Mouse (Mus musculus) frontal cortex, adult 2 months (tissue): Measurements from ENCODE around the gene Nalcn. TPM values are rescaled to one million over a fixed set of nuclear protein-coding genes. Genes with fewer than 3 reads are reported as not detected.
A peak's percentile ranks its signal among the peaks of the same experiment; 100 is the strongest.

Experiments used
- DNase-seq, 2 experiments: peaks; one replicate each; pipeline ENCODE4 v3.0.0; 2022; ENCODE audit warnings: low spot score in 1 of 2; ENCODE audit errors: extremely low spot score in 1 of 2
- polyA plus RNA-seq: library from polyadenylated mRNA; depleted of rRNA; stranded (reverse); fragments of >200 nt; gene quantifications from 2 replicates; pipeline ENCODE4 v1.2.3, GENCODE M21; 2012

Nalcn gene
- polyA plus RNA-seq, 1 experiment: 36.4 TPM

GRCm38 (mm10) chr14:123513376-123514141 lies 113.4 kb downstream of the Nalcn start:
- DNase-seq: peak; percentile 60 to 75

GRCm38 (mm10) chr14:123512923-123513322 lies 114.0 kb downstream of the Nalcn start:
- no peak for DNase-seq

GRCm38 (mm10) chr14:123495544-123495943 lies 131.4 kb downstream of the Nalcn start:
- no peak for DNase-seq

- DNase-seq: no peak
These were observed 138.3 kb downstream of the Nalcn start for GRCm38 (mm10) chr14:123488575-123489207.

- DNase-seq: no peak
These were observed 164.9 kb downstream of the Nalcn start for GRCm38 (mm10) chr14:123462026-123462425.

GRCm38 (mm10) chr14:123446031-123446430 lies 180.9 kb downstream of the Nalcn start:
- no peak for DNase-seq

- DNase-seq: no peak
These were observed 191.4 kb downstream of the Nalcn start for GRCm38 (mm10) chr14:123435542-123435941.

GRCm38 (mm10) chr14:123376167-123376855 lies 250.6 kb downstream of the Nalcn start:
- peak; percentile 14 to 50 for DNase-seq

GRCm38 (mm10) chr14:123371522-123371921 lies 255.4 kb downstream of the Nalcn start:
- peak in 1 of 2 experiments; percentile 63 for DNase-seq

GRCm38 (mm10) chr14:123359691-123360090 lies 267.3 kb downstream of the Nalcn start:
- no peak for DNase-seq

- peak in 1 of 2 experiments; percentile 71 for DNase-seq
These were observed 274.0 kb downstream of the Nalcn start for GRCm38 (mm10) chr14:123352973-123353372.

GRCm38 (mm10) chr14:123331841-123332240 lies 295.1 kb downstream of the Nalcn start:
- no peak for DNase-seq

- DNase-seq: peak in 1 of 2 experiments; percentile 34
These were observed 312.6 kb downstream of the Nalcn start for GRCm38 (mm10) chr14:123314369-123314768.

GRCm38 (mm10) chr14:123312371-123312770 lies 314.6 kb downstream of the Nalcn start:
- DNase-seq: no peak

GRCm38 (mm10) chr14:123296068-123296467 lies 330.9 kb downstream of the Nalcn start:
- no peak for DNase-seq

GRCm38 (mm10) chr14:123291118-123292007 lies 335.6 kb downstream of the Nalcn start:
- DNase-seq: no peak

GRCm38 (mm10) chr14:123282165-123282564 lies 344.8 kb downstream of the Nalcn start:
- no peak for DNase-seq

- DNase-seq: peak in 1 of 2 experiments; percentile 36
These were observed 354.8 kb downstream of the Nalcn start for GRCm38 (mm10) chr14:123272121-123272520.

- no peak for DNase-seq
These were observed 386.2 kb downstream of the Nalcn start for GRCm38 (mm10) chr14:123240738-123241137.

GRCm38 (mm10) chr14:123239945-123240344 lies 387.0 kb downstream of the Nalcn start:
- DNase-seq: peak; percentile 3 to 76
